ENCODE assay signal across 9 mouse cellular contexts in genomic region chr8:78975034-78975433, GRCm38 (mm10).
"Had no signal": no experiment of that assay in that cellular context is flagged by ENCODE, and none has a peak within 500 bp of the region (broad histone marks: within the 10 kb centered on the region; RNA-seq: fewer than 3 reads in every experiment).

No protein-coding gene starts in this region.

- DNase-seq: kidney, adult 2 months; kidney, postnatal 14 days; lung, adult 2 months; lung, postnatal 4 days; right cerebral cortex, postnatal 14 days; thymus, adult 2 months; thymus, postnatal 4 days had no signal

- ATAC-seq: lung, postnatal 0 days; midbrain, embryonic 15.5 days had no signal
